ENCODE assay signal across 18 mouse cellular contexts in genomic region chr7:64754161-64754560, GRCm38 (mm10).
DNase-seq lines count a peak whose midpoint lies in the region; TF ChIP-seq lines count a peak whose summit lies in the region.
"Had no signal": no experiment of that assay in that cellular context is flagged by ENCODE, and none has a peak within 500 bp of the region (broad histone marks: within the 10 kb centered on the region; RNA-seq: fewer than 3 reads in every experiment).

No protein-coding gene starts in this region.

- TF ChIP-seq POLR2A in CH12.LX (IDR thresholded peaks at IDR 0.05; ENCODE audit: low read depth, low read length): no peak

- H3K9me3 ChIP-seq in CH12.LX (replicated peaks; ENCODE audit: low read length): no peaks in the 10 kb centered on the region
- H3K9me3 ChIP-seq: heart, embryonic 15.5 days; limb, embryonic 12.5 days; midbrain, embryonic 15.5 days; stomach, embryonic 15.5 days had no signal

- dilution Hi-C loops in CH12.LX (cut with MboI; ENCODE audit: extremely low pct_ligation_motif_present, extremely low pct_unique_long_range_greater_than_20kb, low sequenced_read_pairs): no loop called here

- TF ChIP-seq CTCF in CH12.LX (conservative IDR thresholded peaks at IDR 0.05 in 1 of 2, IDR thresholded peaks at IDR 0.05 in 1 of 2; ENCODE audit: low read depth in 2 of 2, low read length in 2 of 2): no peak

- H3K79me2 ChIP-seq in CH12.LX (replicated peaks; ENCODE audit: control insufficient read depth, extremely low read depth, insufficient read depth, poor library complexity, severe bottlenecking): no peaks in the 10 kb centered on the region

- TF ChIP-seq EP300 in CH12.LX (IDR thresholded peaks at IDR 0.05; ENCODE audit: low read length): no peak

- no peak for TF ChIP-seq RAD21 in CH12.LX (IDR thresholded peaks at IDR 0.05; ENCODE audit: low read depth, low read length)

- peaks cover 3 to 15% of the 10 kb centered on the region in 2 experiments; a peak in 3 of 4 replicates for H3K4me1 ChIP-seq in CH12.LX (ENCODE audit: control insufficient read depth in 1 of 2, insufficient read depth in 2 of 2)
- H3K4me1 ChIP-seq: heart, embryonic 15.5 days; stomach, embryonic 15.5 days had no signal

- H3K27me3 ChIP-seq in CH12.LX (replicated peaks): peaks cover 23% of the 10 kb centered on the region
- H3K27me3 ChIP-seq: heart, embryonic 15.5 days; limb, embryonic 12.5 days; midbrain, embryonic 15.5 days; stomach, embryonic 15.5 days had no signal

- no peak overlapping the region for H3K4me3 ChIP-seq in CH12.LX (replicated peaks in 1 of 3; ENCODE audit: low read depth in 2 of 3, low read length in 2 of 3, poor library complexity in 1 of 3)
- H3K4me3 ChIP-seq: gastrocnemius, adult 2 months; heart, embryonic 15.5 days; left cerebral cortex, adult 2 months; limb, embryonic 12.5 days; midbrain, embryonic 15.5 days; stomach, embryonic 15.5 days had no signal

- no peaks in the 10 kb centered on the region for H3K36me3 ChIP-seq in CH12.LX (replicated peaks in 1 of 2; ENCODE audit: control insufficient read depth in 1 of 2, insufficient read depth in 1 of 2, low read length in 1 of 2)
- H3K36me3 ChIP-seq: heart, embryonic 15.5 days; limb, embryonic 12.5 days; midbrain, embryonic 15.5 days; stomach, embryonic 15.5 days had no signal

- no peak overlapping the region for H3K27ac ChIP-seq in CH12.LX (ENCODE audit: insufficient read depth, low read depth)
- H3K27ac ChIP-seq: gastrocnemius, adult 2 months; heart, embryonic 15.5 days; left cerebral cortex, adult 2 months; limb, embryonic 12.5 days; macrophage; midbrain, embryonic 15.5 days; stomach, embryonic 15.5 days had no signal

- in situ Hi-C loops in CH12.LX (cut with MboI; ENCODE audit: low pct_ligation_motif_present, low pct_unique_long_range_greater_than_20kb, low sequenced_read_pairs): no loop called here

- H3K9ac ChIP-seq in CH12.LX (ENCODE audit: insufficient read depth, low read depth): no peak overlapping the region
- H3K9ac ChIP-seq: heart, embryonic 15.5 days; limb, embryonic 12.5 days; midbrain, embryonic 15.5 days; stomach, embryonic 15.5 days had no signal

- peak; percentile 71 to 83 for DNase-seq in adrenal gland, adult (ENCODE audit: inconsistent age in 2 of 2, low spot score in 1 of 2)
- no peak for DNase-seq in adrenal gland, postnatal 4 days (ENCODE audit: low spot score in 2 of 2)
- DNase-seq in CH12.LX (ENCODE audit: extremely low read depth): no peak
- DNase-seq in kidney, adult 18-20 months: peak; percentile 31
- peak; percentile 40 for DNase-seq in kidney, postnatal 14 days
- DNase-seq in layer of hippocampus, adult 18-20 months (ENCODE audit: low spot score in 2 of 2): no peak
- DNase-seq in heart, adult 9 months (ENCODE audit: low spot score in 2 of 2): no peak
- DNase-seq in spleen, postnatal 14 days (ENCODE audit: low spot score in 2 of 2): no peak
- DNase-seq: cerebellum, adult 9-10 months; gastrocnemius, adult 2 months; spleen, adult 18-20 months; thymus, adult 2 months had no signal

- H3K4me2 ChIP-seq in CH12.LX (ENCODE audit: insufficient read depth, low read depth, poor library complexity, severe bottlenecking): no peak overlapping the region
- H3K4me2 ChIP-seq: heart, embryonic 15.5 days; limb, embryonic 12.5 days; midbrain, embryonic 15.5 days; stomach, embryonic 15.5 days had no signal

TF ChIP-seq in CH12.LX, 34 proteins besides CTCF, POLR2A, EP300 and RAD21:
- no peak for TF ChIP-seq MAX (IDR thresholded peaks at IDR 0.05; ENCODE audit: low read length)
- no peak for TF ChIP-seq ZMIZ1 (IDR thresholded peaks at IDR 0.05; ENCODE audit: low read depth, low read length)
- TF ChIP-seq GABPA (IDR thresholded peaks at IDR 0.05; ENCODE audit: insufficient replicate concordance, low read depth, low read length): no peak
- no peak for TF ChIP-seq MAZ (IDR thresholded peaks at IDR 0.05; ENCODE audit: low read depth, low read length)
- no peak for TF ChIP-seq BHLHE40 (IDR thresholded peaks at IDR 0.05; ENCODE audit: low read depth, low read length)
- peak; percentile 38; the same call in 1 of the 2 replicates for TF ChIP-seq ZNF384 (IDR thresholded peaks at IDR 0.05; ENCODE audit: low read depth, low read length)

Comparison
In these comparisons a context has a peak if more than half of its experiments do, and no peak if none do; other contexts are left out.
1. DNase-seq: peak in adrenal gland, adult (2 of 2), kidney, adult 18-20 months (single experiment) and kidney, postnatal 14 days (single experiment); none in adrenal gland, postnatal 4 days (0 of 2), CH12.LX (single experiment), layer of hippocampus, adult 18-20 months (0 of 2), heart, adult 9 months (0 of 2) and spleen, postnatal 14 days (0 of 2).